Mouse (Mus musculus) testis, postnatal 10 days (tissue): ENCODE results near the gene Ms4a18.
"Not testable (repeated sequence)": the region's sequence is repeated elsewhere in the genome, so short reads cannot be mapped to it uniquely, and the experiment has no call there.

Experiments used
- DNase-seq: peaks from one replicate; pipeline ENCODE4 v3.0.0; 2021; ENCODE audit warnings: low spot score

Gene Ms4a18

GRCm38 (mm10) chr19:11017891-11018290 lies at the start of gene Ms4a18:
Gene Ms4a18 (minus strand): TSS chr19:11018031.
- no peak for DNase-seq

- DNase-seq, result no peak
Observed at GRCm38 (mm10) chr19:11065202-11065875, 47.5 kb upstream of the Ms4a18 start.

- DNase-seq, result no peak
Observed at GRCm38 (mm10) chr19:11060900-11061299, 43.1 kb upstream of the Ms4a18 start.

GRCm38 (mm10) chr19:11059967-11060366 lies 42.1 kb upstream of the Ms4a18 start:
- no peak for DNase-seq

GRCm38 (mm10) chr19:11055700-11056099 lies 37.9 kb upstream of the Ms4a18 start:
- not testable (repeated sequence) for DNase-seq

- no peak for DNase-seq
Observed at GRCm38 (mm10) chr19:11053277-11053676, 35.4 kb upstream of the Ms4a18 start.

GRCm38 (mm10) chr19:11052877-11053276 lies 35.0 kb upstream of the Ms4a18 start:
- DNase-seq, result no peak

- DNase-seq, result no peak
Observed at GRCm38 (mm10) chr19:11050286-11050685, 32.5 kb upstream of the Ms4a18 start.

- no peak for DNase-seq
Observed at GRCm38 (mm10) chr19:11049426-11049825, 31.6 kb upstream of the Ms4a18 start.

- DNase-seq, result no peak
Observed at GRCm38 (mm10) chr19:11048503-11048902, 30.7 kb upstream of the Ms4a18 start.

GRCm38 (mm10) chr19:11048009-11048408 lies 30.2 kb upstream of the Ms4a18 start:
- no peak for DNase-seq

GRCm38 (mm10) chr19:11044996-11045711 lies 27.3 kb upstream of the Ms4a18 start:
- DNase-seq, result peak; percentile 70

- no peak for DNase-seq
Observed at GRCm38 (mm10) chr19:11044671-11044995, 26.8 kb upstream of the Ms4a18 start.

GRCm38 (mm10) chr19:11037570-11037969 lies 19.7 kb upstream of the Ms4a18 start:
- no peak for DNase-seq

- DNase-seq, result no peak
Observed at GRCm38 (mm10) chr19:11022382-11022781, 4.6 kb upstream of the Ms4a18 start.

GRCm38 (mm10) chr19:11017251-11017650 lies 580 bp downstream of the Ms4a18 start:
- DNase-seq, result no peak

GRCm38 (mm10) chr19:11015998-11016397 lies 1.8 kb downstream of the Ms4a18 start:
- no peak for DNase-seq

GRCm38 (mm10) chr19:11015468-11015867 lies 2.4 kb downstream of the Ms4a18 start:
- DNase-seq, result no peak

- DNase-seq, result no peak
Observed at GRCm38 (mm10) chr19:10993150-10993549, 24.7 kb downstream of the Ms4a18 start, which contains the start of gene Ms4a15. Gene Ms4a15 (minus strand): TSS chr19:10993250.

- DNase-seq, result no peak
Observed at GRCm38 (mm10) chr19:10991911-10992310, 25.9 kb downstream of the Ms4a18 start.

- no peak for DNase-seq
Observed at GRCm38 (mm10) chr19:10990751-10991150, 27.1 kb downstream of the Ms4a18 start.

- DNase-seq, result no peak
Observed at GRCm38 (mm10) chr19:10988563-10988962, 29.3 kb downstream of the Ms4a18 start.

GRCm38 (mm10) chr19:10985889-10986288 lies 31.9 kb downstream of the Ms4a18 start:
- no peak for DNase-seq

GRCm38 (mm10) chr19:10984551-10984950 lies 33.3 kb downstream of the Ms4a18 start:
- no peak for DNase-seq
